Mouse (Mus musculus) intestine, embryonic 16.5 days (tissue): ENCODE measurements around the gene Art5. TPM values are rescaled to one million over a fixed set of nuclear protein-coding genes. Genes with fewer than 3 reads are reported as not detected.

Source experiments
- ATAC-seq: fragments of 200-750 bp; cut with Nextera tagmentation; 2 replicates; pipeline ENCODE4 v1.8.0; 2017; ENCODE audit warnings: moderate TSS enrichment, moderate library complexity
- H3K27ac ChIP-seq: fragments of 300-500 bp; sonication (generic); 2 replicates; pipeline ENCODE4 v1.5.1; 2014; ENCODE audit warnings: mild to moderate bottlenecking, low read length
- H3K27me3 ChIP-seq: fragments of 300-500 bp; sonication (generic); replicated peaks from 2 replicates; pipeline ENCODE4 v1.6.1; 2014; ENCODE audit warnings: low read length, control low read depth, mixed read lengths; ENCODE audit not compliant: control insufficient read depth, insufficient read depth
- H3K36me3 ChIP-seq: fragments of 300-500 bp; sonication (generic); 2 replicates; pipeline ENCODE4 v1.6.1; 2014; ENCODE audit warnings: low read length, control low read depth; ENCODE audit not compliant: control insufficient read depth, insufficient read depth
- H3K4me1 ChIP-seq: fragments of 300-500 bp; sonication (generic); 2 replicates; pipeline ENCODE4 v1.6.1; 2014; ENCODE audit warnings: low read length, control low read depth, mixed read lengths; ENCODE audit not compliant: control insufficient read depth, insufficient read depth
- H3K4me2 ChIP-seq: fragments of 300-500 bp; sonication (generic); 2 replicates; pipeline ENCODE4 v1.6.1; 2014; ENCODE audit warnings: low read depth, low read length, control low read depth
- H3K4me3 ChIP-seq: fragments of 300-500 bp; sonication (generic); 2 replicates; pipeline ENCODE4 v1.5.1; 2014; ENCODE audit warnings: mild to moderate bottlenecking, low read length
- H3K9ac ChIP-seq: fragments of 300-500 bp; sonication (generic); 2 replicates; pipeline ENCODE4 v1.6.1; 2014; ENCODE audit warnings: low read depth, low read length
- H3K9me3 ChIP-seq: fragments of 300-500 bp; sonication (generic); 2 replicates; pipeline ENCODE4 v1.6.1; 2016; ENCODE audit warnings: low read length, control low read depth; ENCODE audit not compliant: control insufficient read depth
- WGBS: fragments of 180-500 bp; shearing (Covaris S2); extraction: QIAGEN DNeasy Blood & Tissue Kit; methylation state at CpG from one replicate; pipeline ENCODE4 v1.1.7; 2014; 5-methylcytosine and 5-hydroxymethylcytosine counted together
- polyA plus RNA-seq: library from polyadenylated mRNA; unstranded; fragments of >200 nt; fragmentation: Nextera tagmentation; extraction: Ambion mirVana; gene quantifications from 2 replicates; pipeline ENCODE4 v1.2.1, GENCODE M21; 2015

Art5 gene
- polyA plus RNA-seq, 1 experiment from 2014 or later = 0.48 TPM

DNA sequence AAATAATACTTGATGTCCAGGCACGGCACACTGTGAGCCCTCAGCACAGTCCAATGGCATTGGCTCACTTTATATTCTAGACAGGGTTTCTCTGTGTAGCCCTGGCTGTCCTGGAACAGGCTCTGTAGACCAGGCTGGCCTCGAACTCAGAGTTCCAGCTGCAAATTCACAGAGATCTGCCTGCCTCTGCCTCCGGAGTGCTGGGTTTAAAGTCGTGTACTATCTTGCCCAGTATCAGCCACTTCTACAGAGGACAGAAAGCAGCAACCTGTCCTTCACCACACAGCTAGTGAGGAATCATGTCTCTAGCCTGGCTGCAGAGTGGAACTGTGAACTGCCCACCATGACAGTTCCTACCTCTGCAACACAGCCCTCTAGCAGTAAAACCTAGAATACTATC lies 457 bp upstream of the Art5 start:
- no peaks in the 10 kb centered on the region for H3K9me3 ChIP-seq
- ATAC-seq = no peak
- 78% methylated on average over 4 of the region's 4 CpGs for WGBS

DNA sequence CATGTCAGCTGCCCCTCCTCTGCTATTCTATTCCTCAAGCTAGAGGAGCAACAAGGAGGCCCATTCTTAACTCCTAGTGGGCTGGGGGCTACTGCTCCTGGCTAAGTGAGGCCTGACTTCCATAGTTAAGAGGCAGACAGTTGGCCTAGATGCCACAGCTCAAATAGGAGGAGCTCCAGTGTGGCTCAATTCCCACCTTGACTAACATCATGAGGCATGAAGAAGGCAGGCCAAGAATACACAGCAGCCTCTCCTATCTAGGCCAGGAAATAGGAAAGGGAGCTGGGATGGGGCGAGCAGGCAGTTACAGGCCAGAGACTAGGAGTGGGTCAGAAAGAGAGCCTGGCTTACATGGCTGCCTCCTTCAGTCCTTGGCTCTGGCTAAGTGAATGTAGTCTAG lies 1.1 kb downstream of the Art5 start:
- H3K9me3 ChIP-seq = no peaks in the 10 kb centered on the region
- no peaks in the 10 kb centered on the region for H3K27me3 ChIP-seq
- no peak overlapping the region for H3K27ac ChIP-seq
- no peaks in the 10 kb centered on the region for H3K36me3 ChIP-seq
- peaks cover 8% of the 10 kb centered on the region for H3K4me1 ChIP-seq
- H3K4me3 ChIP-seq = no peak overlapping the region
- H3K4me2 ChIP-seq = no peak overlapping the region
- no peak for ATAC-seq
- 88% methylated on average over 1 of the region's 1 CpGs for WGBS
- H3K9ac ChIP-seq = no peak overlapping the region

More for the DNA sequence above, 457 bp upstream of the Art5 start:
- Histone ChIP-seq H3K4me3 (no peak overlapping the region), H3K4me1 (peaks cover 8% of the 10 kb centered on the region), H3K9ac (no peak overlapping the region), H3K4me2 (no peak overlapping the region), H3K27ac (no peak overlapping the region), H3K27me3 (no peaks in the 10 kb centered on the region), H3K36me3 (no peaks in the 10 kb centered on the region)

DNA sequence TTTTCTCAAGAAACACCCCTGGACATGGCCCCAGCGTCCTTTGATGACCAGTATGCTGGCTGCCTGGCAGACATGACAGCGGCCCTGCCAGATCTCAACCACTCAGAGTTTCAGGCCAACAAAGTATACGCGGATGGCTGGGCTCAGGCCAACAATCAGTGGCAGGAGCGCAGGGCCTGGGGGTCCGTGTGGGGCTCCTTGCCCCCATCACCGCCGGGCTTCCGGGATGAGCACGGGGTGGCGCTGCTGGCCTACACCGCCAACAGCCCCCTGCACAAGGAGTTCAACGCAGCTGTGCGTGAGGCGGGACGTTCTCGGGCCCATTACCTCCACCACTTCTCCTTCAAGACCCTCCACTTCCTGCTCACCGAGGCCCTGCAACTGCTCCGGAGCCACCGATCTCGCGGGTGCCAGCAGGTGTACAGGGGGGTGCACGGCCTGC lies 2.6 kb downstream of the Art5 start:
- no peak overlapping the region for H3K27ac ChIP-seq
- peaks cover 8% of the 10 kb centered on the region for H3K4me1 ChIP-seq
- peak; percentile 37 for ATAC-seq
- H3K4me3 ChIP-seq = peak overlapping the region; percentile 42
- peak overlapping the region; percentile 81 for H3K4me2 ChIP-seq
- no peaks in the 10 kb centered on the region for H3K9me3 ChIP-seq
- peak overlapping the region; percentile 60 for H3K9ac ChIP-seq
- WGBS = 19% methylated on average over 23 of the region's 23 CpGs
- no peaks in the 10 kb centered on the region for H3K27me3 ChIP-seq
- no peaks in the 10 kb centered on the region for H3K36me3 ChIP-seq

DNA sequence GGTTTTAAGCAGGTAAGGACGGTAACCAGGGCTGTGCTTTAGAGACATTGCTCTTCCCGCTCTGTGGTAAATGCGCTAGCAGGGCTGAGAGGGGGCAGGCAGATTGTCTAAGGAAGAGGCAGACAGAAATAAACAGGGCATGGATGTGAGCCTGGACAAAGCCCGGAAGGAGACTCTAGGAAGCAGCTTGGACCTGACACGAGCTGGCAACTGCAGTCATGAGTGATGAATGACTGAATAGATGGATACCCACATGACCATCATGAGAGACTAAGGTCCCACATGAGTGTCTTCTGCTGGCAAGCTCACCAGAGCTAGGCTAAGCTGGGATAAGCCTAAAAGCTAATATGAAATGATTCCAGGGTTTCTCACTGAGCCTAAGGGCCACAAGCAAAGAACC lies 5.2 kb downstream of the Art5 start:
- no peaks in the 10 kb centered on the region for H3K27me3 ChIP-seq
- no peak overlapping the region for H3K4me3 ChIP-seq
- H3K36me3 ChIP-seq = no peaks in the 10 kb centered on the region
- peaks cover 20% of the 10 kb centered on the region for H3K4me1 ChIP-seq
- no peaks in the 10 kb centered on the region for H3K9me3 ChIP-seq
- H3K9ac ChIP-seq = no peak overlapping the region
- 55% methylated on average over 5 of the region's 5 CpGs for WGBS
- no peak overlapping the region for H3K27ac ChIP-seq
- ATAC-seq = no peak
- no peak overlapping the region for H3K4me2 ChIP-seq

DNA sequence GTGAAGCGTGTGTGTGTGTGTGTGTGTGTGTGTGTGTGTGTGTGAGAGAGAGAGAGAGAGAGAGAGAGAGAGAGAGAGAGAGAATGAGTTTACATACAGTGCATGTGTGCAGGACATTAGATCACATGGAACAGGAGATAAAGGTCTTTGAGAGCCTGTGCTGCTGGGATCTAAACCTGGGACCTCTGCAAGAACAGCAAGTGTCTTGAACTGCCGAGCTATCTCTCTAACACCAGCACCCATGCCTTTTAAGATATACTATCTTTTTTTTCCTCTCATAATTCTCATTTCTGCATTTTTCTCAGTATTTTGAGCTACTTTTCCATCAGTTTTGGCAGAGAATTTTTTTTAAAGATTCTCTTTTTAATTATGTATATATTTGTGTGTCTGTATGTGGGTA lies 5.7 kb downstream of the Art5 start:
- Histone ChIP-seq H3K27me3 (no peaks in the 10 kb centered on the region), H3K9ac (no peak overlapping the region), H3K4me3 (no peak overlapping the region), H3K9me3 (no peaks in the 10 kb centered on the region), H3K27ac (no peak overlapping the region), H3K4me2 (no peak overlapping the region), H3K36me3 (no peaks in the 10 kb centered on the region), H3K4me1 (peaks cover 20% of the 10 kb centered on the region)
- 69% methylated on average over 2 of the region's 2 CpGs for WGBS
- no peak for ATAC-seq

DNA sequence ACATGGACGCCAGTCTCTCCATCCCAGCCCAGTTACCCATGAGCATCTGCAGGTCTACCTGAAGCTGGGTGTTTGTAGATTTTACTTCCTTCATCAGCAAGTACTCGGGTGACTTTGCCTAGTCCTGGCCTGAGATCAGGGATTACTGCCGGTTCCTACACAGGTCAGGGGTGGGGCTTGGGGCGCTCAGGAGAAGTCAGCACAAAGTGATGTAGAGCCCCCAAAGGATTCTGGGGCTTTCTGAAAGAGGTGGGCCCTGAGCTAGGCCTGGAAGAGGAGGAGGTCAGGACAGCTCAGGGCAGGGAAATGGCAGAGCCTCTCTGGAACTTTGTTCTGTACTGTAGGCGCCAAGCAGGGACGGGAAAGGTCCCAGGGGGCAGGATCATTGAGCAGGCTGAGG lies 6.6 kb downstream of the Art5 start:
- no peaks in the 10 kb centered on the region for H3K27me3 ChIP-seq
- H3K4me3 ChIP-seq = no peak overlapping the region
- no peaks in the 10 kb centered on the region for H3K36me3 ChIP-seq
- no peak overlapping the region for H3K9ac ChIP-seq
- H3K4me2 ChIP-seq = no peak overlapping the region
- no peak for ATAC-seq
- 37% methylated on average over 6 of the region's 6 CpGs for WGBS
- no peaks in the 10 kb centered on the region for H3K9me3 ChIP-seq
- H3K27ac ChIP-seq = no peak overlapping the region
- H3K4me1 ChIP-seq = peaks cover 20% of the 10 kb centered on the region

DNA sequence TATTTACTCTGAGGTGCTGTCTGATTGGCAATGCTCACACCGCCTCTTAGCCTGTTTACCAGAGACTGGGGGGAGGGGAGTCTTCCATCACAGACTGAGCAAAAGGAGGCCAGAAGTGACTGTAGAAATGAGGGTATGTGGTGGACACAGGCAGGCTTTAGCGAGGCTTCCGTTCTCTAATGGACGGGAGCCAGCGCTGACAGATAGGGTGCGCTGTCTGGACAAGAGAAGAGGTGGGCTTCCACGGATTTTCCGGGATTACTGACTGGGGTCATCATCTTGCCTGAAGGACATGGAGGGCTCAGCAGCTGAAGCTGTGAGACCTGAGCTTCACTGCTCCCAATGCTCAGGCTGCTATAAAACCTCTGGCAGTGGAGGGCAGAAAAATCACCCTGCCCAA lies 7.0 kb downstream of the Art5 start:
- ATAC-seq = no peak
- H3K9me3 ChIP-seq = no peaks in the 10 kb centered on the region
- no peak overlapping the region for H3K4me3 ChIP-seq
- H3K9ac ChIP-seq = no peak overlapping the region
- no peaks in the 10 kb centered on the region for H3K36me3 ChIP-seq
- H3K27me3 ChIP-seq = no peaks in the 10 kb centered on the region
- no peak overlapping the region for H3K4me2 ChIP-seq
- H3K27ac ChIP-seq = no peak overlapping the region
- 57% methylated on average over 8 of the region's 8 CpGs for WGBS
- H3K4me1 ChIP-seq = peaks cover 20% of the 10 kb centered on the region

DNA sequence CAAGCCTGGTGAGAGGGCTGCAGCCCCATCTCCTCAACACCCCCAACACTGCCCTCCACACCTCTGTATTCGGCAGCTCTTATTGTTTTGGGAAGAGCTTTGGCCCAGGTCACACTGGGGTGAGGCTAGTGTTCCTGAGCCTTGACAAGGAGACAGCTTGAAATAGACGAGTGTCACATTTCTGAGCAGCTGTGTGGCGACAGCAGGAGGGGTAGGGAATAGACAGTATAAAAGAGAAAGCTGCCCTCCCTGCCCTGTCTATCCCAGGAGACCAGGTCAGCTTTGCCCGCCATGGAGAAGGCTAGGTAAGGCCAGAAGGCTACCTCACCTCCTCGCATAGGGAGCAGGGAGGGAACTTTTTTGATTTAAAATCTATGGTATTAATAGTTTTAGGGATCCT lies 7.8 kb downstream of the Art5 start, which contains the start of gene Art1:
Art1 (plus strand) TSS at position 257 of the 400 bp plus-strand sequence.
- no peak for ATAC-seq
- Histone ChIP-seq H3K9me3 (no peaks in the 10 kb centered on the region), H3K4me3 (no peak within 1 kb of the TSS), H3K4me1 (peaks cover 13% of the 10 kb centered on the region), H3K36me3 (no peaks in the 10 kb centered on the region), H3K9ac (no peak within 1 kb of the TSS), H3K27ac (no peak within 1 kb of the TSS; the same call in 1 of the 2 replicates), H3K4me2 (no peak within 1 kb of the TSS), H3K27me3 (no peaks in the 10 kb centered on the region)
- WGBS = 67% methylated on average over 5 of the region's 5 CpGs

DNA sequence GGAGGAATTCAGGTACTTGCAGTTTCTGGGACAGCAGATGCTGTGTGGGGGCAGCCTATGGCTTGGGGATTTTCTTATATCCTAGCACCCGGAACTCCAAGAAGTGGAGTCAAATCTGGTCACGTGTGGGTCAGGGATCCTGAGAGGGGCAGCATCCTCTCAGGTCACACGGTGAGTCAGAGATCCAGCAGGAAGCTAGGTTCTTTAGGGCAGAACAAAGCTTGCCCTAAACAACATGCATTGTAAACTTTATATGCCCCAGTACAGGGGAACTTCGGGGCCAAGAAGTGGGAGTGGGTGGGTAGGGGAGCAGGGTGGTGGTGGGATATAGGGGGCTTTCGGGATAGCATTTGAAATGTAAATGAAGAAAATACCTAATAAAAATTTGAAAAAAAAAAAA lies 8.4 kb downstream of the Art5 start:
- peaks cover 13% of the 10 kb centered on the region for H3K4me1 ChIP-seq
- 57% methylated on average over 5 of the region's 5 CpGs for WGBS
- H3K4me2 ChIP-seq = no peak overlapping the region
- H3K36me3 ChIP-seq = no peaks in the 10 kb centered on the region
- no peak overlapping the region; the same call in 1 of the 2 replicates for H3K27ac ChIP-seq
- H3K9me3 ChIP-seq = no peaks in the 10 kb centered on the region
- H3K9ac ChIP-seq = no peak overlapping the region
- no peaks in the 10 kb centered on the region for H3K27me3 ChIP-seq
- no peak overlapping the region for H3K4me3 ChIP-seq
- ATAC-seq = no peak
